ENCODE assay signal across 8 mouse cellular contexts in genomic region chr6:88445661-88446060, GRCm38 (mm10). TPM values are rescaled to one million over a fixed set of nuclear protein-coding genes. Genes with fewer than 3 reads are reported as not detected.
A peak's percentile ranks its signal among the peaks of the same experiment; 100 is the strongest.
DNase-seq lines count a peak whose midpoint lies in the region; ATAC-seq and TF ChIP-seq lines count a peak whose summit lies in the region.

No protein-coding gene starts in this region.

- H3K4me3 ChIP-seq in layer of hippocampus, adult 2 months = peak overlapping the region; percentile 99
- peak overlapping the region; percentile 92 for H3K4me3 ChIP-seq in intestine, embryonic 15.5 days (replicated peaks)
- peak overlapping the region; percentile 70 for H3K4me3 ChIP-seq in neural tube, embryonic 14.5 days (ENCODE audit: low read depth, low read length)

- peak overlapping the region; percentile 77 for H3K4me2 ChIP-seq in intestine, embryonic 15.5 days (replicated peaks)
- peak overlapping the region; percentile 57 for H3K4me2 ChIP-seq in neural tube, embryonic 14.5 days (ENCODE audit: low read depth, low read length)

- no peaks in the 10 kb centered on the region for H3K36me3 ChIP-seq in intestine, embryonic 15.5 days
- no peaks in the 10 kb centered on the region for H3K36me3 ChIP-seq in neural tube, embryonic 14.5 days (ENCODE audit: control insufficient read depth, insufficient read depth, low read length)

- WGBS in intestine, embryonic 15.5 days = 11% methylated on average over 5 of the region's 5 CpGs
- WGBS in neural tube, embryonic 14.5 days = 11% methylated on average over 5 of the region's 5 CpGs

- no peak for DNase-seq in layer of hippocampus, adult 2 months (ENCODE audit: low spot score in 2 of 2)
- DNase-seq in layer of hippocampus, postnatal 25 days (ENCODE audit: extremely low spot score in 1 of 2, low spot score in 1 of 2) = no peak
- DNase-seq in layer of hippocampus, adult 9-11 months = no peak
- no peak for DNase-seq in natural killer cell, adult 2 months (ENCODE audit: low spot score in 2 of 2)
- DNase-seq in T-cell, adult 2 months (ENCODE audit: low spot score) = no peak

- no peaks in the 10 kb centered on the region for H3K9me3 ChIP-seq in intestine, embryonic 15.5 days
- no peaks in the 10 kb centered on the region for H3K9me3 ChIP-seq in neural tube, embryonic 14.5 days (ENCODE audit: control insufficient read depth, low read length)

- ATAC-seq in common myeloid progenitor, adult 5-6 weeks (replicated peaks; ENCODE audit: low read depth, poor library complexity, severe bottlenecking) = peak; percentile 17; the same call in 1 of the 2 replicates
- no peak for ATAC-seq in intestine, embryonic 15.5 days
- no peak for ATAC-seq in neural tube, embryonic 14.5 days (ENCODE audit: low read depth)

- H3K4me1 ChIP-seq in intestine, embryonic 15.5 days (replicated peaks) = peaks cover 18% of the 10 kb centered on the region; the same call in 1 of the 2 replicates
- H3K4me1 ChIP-seq in neural tube, embryonic 14.5 days (ENCODE audit: control insufficient read depth, insufficient read depth, low read length) = peaks cover 6% of the 10 kb centered on the region; the same call in 1 of the 2 replicates

- H3K27me3 ChIP-seq in intestine, embryonic 15.5 days (replicated peaks) = no peaks in the 10 kb centered on the region
- H3K27me3 ChIP-seq in neural tube, embryonic 14.5 days (ENCODE audit: control insufficient read depth, insufficient read depth, low read length) = no peaks in the 10 kb centered on the region

- H3K27ac ChIP-seq in layer of hippocampus, adult 2 months = peak overlapping the region; percentile 90; the same call in 1 of the 2 replicates
- no peak overlapping the region for H3K27ac ChIP-seq in intestine, embryonic 15.5 days
- H3K27ac ChIP-seq in neural tube, embryonic 14.5 days (ENCODE audit: low read depth, low read length) = no peak overlapping the region

- peak overlapping the region; percentile 92 for H3K9ac ChIP-seq in intestine, embryonic 15.5 days
- peak overlapping the region; percentile 87 for H3K9ac ChIP-seq in neural tube, embryonic 14.5 days (replicated peaks; ENCODE audit: low read depth, low read length)

- TF ChIP-seq CTCF in layer of hippocampus, adult 2 months (conservative IDR thresholded peaks at IDR 0.05) = no peak

RNA-seq across cellular contexts. Expression of gene Eefsec, which starts 0.7 kb away (rescaled TPM):
- total RNA-seq in layer of hippocampus, adult 2 months (2021) = 10 to 100 TPM; 27.5 to 29.4 TPM
- total RNA-seq in layer of hippocampus, postnatal 25 days (2021) = 10 to 100 TPM; 23.0 to 23.2 TPM
- 16.9 and 18.7 TPM in 2 replicates for total RNA-seq in common myeloid progenitor, adult 5-6 weeks (2017)
- polyA plus RNA-seq in intestine, embryonic 15.5 days (2015; fragmentation: Nextera tagmentation; extraction: Ambion mirVana) = 40.1 and 40.7 TPM in 2 replicates
- polyA plus RNA-seq in neural tube, embryonic 14.5 days (2014; fragmentation: Nextera tagmentation; extraction: Ambion mirVana) = 27.8 and 30.2 TPM in 2 replicates

RNA-seq across cellular contexts. Expression of gene Ruvbl1, which starts 19.5 kb away (rescaled TPM):
- total RNA-seq in layer of hippocampus, adult 2 months (2021) = 10 to 100 TPM; 40.3 to 41.1 TPM
- total RNA-seq in layer of hippocampus, postnatal 25 days (2021) = 10 to 100 TPM; 38.8 to 44.4 TPM
- total RNA-seq in common myeloid progenitor, adult 5-6 weeks (2017) = 187 and 204 TPM in 2 replicates
- polyA plus RNA-seq in intestine, embryonic 15.5 days (2015; fragmentation: Nextera tagmentation; extraction: Ambion mirVana) = 125 and 132 TPM in 2 replicates
- polyA plus RNA-seq in neural tube, embryonic 14.5 days (2014; fragmentation: Nextera tagmentation; extraction: Ambion mirVana) = 82.4 and 86.7 TPM in 2 replicates
